Mouse (Mus musculus) embryo, embryonic 9.5 days (tissue): ENCODE measurements around the gene Il13ra2.
"Not testable (repeated sequence)": the region's sequence is repeated elsewhere in the genome, so short reads cannot be mapped to it uniquely, and the experiment has no call there.

Experiments
- DNase-seq: peaks from one replicate; pipeline ENCODE4 v3.0.0-alpha.2; 2017; ENCODE audit errors: extremely low spot score

The Il13ra2 gene

DNA sequence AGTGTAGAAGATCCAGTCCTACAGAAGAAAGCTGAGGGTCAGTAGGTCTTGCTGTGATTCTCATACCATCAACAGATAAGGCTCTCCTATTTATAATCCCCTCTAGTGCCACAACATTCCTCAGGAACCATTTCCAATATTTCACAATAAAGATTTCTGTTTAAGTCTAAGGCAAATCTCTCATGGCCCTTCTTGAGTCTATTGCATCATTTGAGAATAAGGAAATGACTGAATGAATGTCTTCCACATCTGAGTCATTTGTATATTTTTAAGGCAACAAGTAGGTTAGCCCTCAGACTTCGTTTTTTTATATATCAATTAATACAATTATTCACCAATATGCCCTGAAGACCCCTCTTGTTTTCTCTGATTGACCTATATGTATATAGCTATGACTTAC, at the start of gene Il13ra2:
Gene Il13ra2, minus strand, starts transcription at position 64 of the 400 bp plus-strand sequence.
- no peak for DNase-seq

GRCm38 (mm10) chrX:147453610-147454009, 24.6 kb upstream of the Il13ra2 start, which contains the start of gene Vmn1r239-ps:
TSS of gene Vmn1r239-ps (minus strand) at chrX:147453710.
- not testable (repeated sequence) for DNase-seq

- no peak for DNase-seq
These were observed 14.4 kb upstream of the Il13ra2 start for GRCm38 (mm10) chrX:147443386-147443785.

DNA sequence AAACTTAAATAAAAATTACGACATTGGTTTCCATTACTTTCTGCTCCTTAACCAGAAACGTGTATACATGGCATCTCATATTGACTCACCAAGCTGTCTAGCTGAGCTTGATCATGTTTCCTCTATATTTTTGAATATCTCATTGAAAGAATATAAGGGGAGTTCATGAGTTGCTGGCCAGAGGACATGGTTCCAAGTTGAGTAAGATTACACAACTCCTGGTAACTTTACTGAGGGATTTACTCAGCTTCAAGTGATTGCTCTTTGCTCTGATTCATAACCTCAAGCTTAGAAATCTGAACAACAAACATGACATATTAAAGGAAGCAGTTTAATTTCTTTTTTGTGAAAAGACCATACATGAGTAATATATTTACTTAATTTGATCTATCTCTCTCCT, 6.4 kb upstream of the Il13ra2 start:
- no peak for DNase-seq

GRCm38 (mm10) chrX:147429753-147430152, 761 bp upstream of the Il13ra2 start:
- DNase-seq: no peak

- no peak for DNase-seq
These were observed 35.5 kb downstream of the Il13ra2 start for GRCm38 (mm10) chrX:147393446-147393845.

- DNase-seq: no peak
These were observed 79.8 kb downstream of the Il13ra2 start for GRCm38 (mm10) chrX:147349167-147349566.
